Mouse (Mus musculus) midbrain, embryonic 11.5 days (tissue): ENCODE results near the gene Kank2. TPM values are rescaled to one million over a fixed set of nuclear protein-coding genes. Genes with fewer than 3 reads are reported as not detected.
A peak's percentile ranks its signal among the peaks of the same experiment; 100 is the strongest.
"Not testable (repeated sequence)": the region's sequence is repeated elsewhere in the genome, so short reads cannot be mapped to it uniquely, and the experiment has no call there.

Experiments used
- ATAC-seq: fragments of 200-750 bp; cut with Nextera tagmentation; 2 replicates; pipeline ENCODE4 v1.8.0; 2017; ENCODE audit warnings: moderate TSS enrichment, moderate library complexity; ENCODE audit not compliant: low FRiP score
- DNase-seq: peaks from one replicate; pipeline ENCODE4 v3.0.0; 2015; ENCODE audit warnings: low spot score; ENCODE audit errors: missing footprints
- H3K27ac ChIP-seq: fragments of 300-500 bp; sonication (generic); 2 replicates; pipeline ENCODE4 v1.5.1; 2014; ENCODE audit warnings: low read depth, low read length
- H3K27me3 ChIP-seq: fragments of 300-500 bp; sonication (generic); 2 replicates; pipeline ENCODE4 v1.6.1; 2014; ENCODE audit warnings: mild to moderate bottlenecking, low read length, moderate library complexity, mixed read lengths; ENCODE audit not compliant: control insufficient read depth, insufficient read depth
- H3K36me3 ChIP-seq: fragments of 300-500 bp; sonication (generic); 2 replicates; pipeline ENCODE4 v1.6.1; 2014; ENCODE audit warnings: mild to moderate bottlenecking, low read length, moderate library complexity, mixed read lengths; ENCODE audit not compliant: control insufficient read depth, insufficient read depth
- H3K4me1 ChIP-seq: fragments of 300-500 bp; sonication (generic); 2 replicates; pipeline ENCODE4 v1.6.1; 2014; ENCODE audit warnings: low read length; ENCODE audit not compliant: control insufficient read depth, insufficient read depth
- H3K4me2 ChIP-seq: fragments of 300-500 bp; sonication (generic); 2 replicates; pipeline ENCODE4 v1.6.1; 2014; ENCODE audit warnings: mild to moderate bottlenecking, moderate library complexity
- H3K4me3 ChIP-seq: fragments of 300-500 bp; sonication (generic); 2 replicates; pipeline ENCODE4 v1.5.1; 2014; ENCODE audit warnings: low read depth, low read length
- H3K9ac ChIP-seq: fragments of 300-500 bp; sonication (generic); 2 replicates; pipeline ENCODE4 v1.6.1; 2014; ENCODE audit warnings: low read length
- H3K9me3 ChIP-seq: fragments of 300-500 bp; sonication (generic); 2 replicates; pipeline ENCODE4 v1.6.1; 2016; ENCODE audit warnings: low read length; ENCODE audit not compliant: control insufficient read depth
- WGBS: fragments of 180-500 bp; shearing (Covaris S2); extraction: QIAGEN DNeasy Blood & Tissue Kit; methylation state at CpG from one replicate; pipeline ENCODE4 v1.1.7; 2014; 5-methylcytosine and 5-hydroxymethylcytosine counted together
- polyA plus RNA-seq: library from polyadenylated mRNA; unstranded; fragments of >200 nt; fragmentation: Nextera tagmentation; extraction: Ambion mirVana; gene quantifications from 2 replicates; pipeline ENCODE4 v1.2.1, GENCODE M21; 2014

Gene Kank2
- polyA plus RNA-seq, 1 experiment from 2014 or later = 3.9 TPM

- peaks cover 4% of the 10 kb centered on the region for H3K36me3 ChIP-seq
- ATAC-seq = no peak
- no peak overlapping the region for H3K4me2 ChIP-seq
- no peaks in the 10 kb centered on the region for H3K27me3 ChIP-seq
- WGBS = 93% methylated on average over 7 of the region's 7 CpGs
- no peaks in the 10 kb centered on the region for H3K9me3 ChIP-seq
- no peak overlapping the region for H3K27ac ChIP-seq
- no peak overlapping the region for H3K4me3 ChIP-seq
- no peak for DNase-seq
- no peaks in the 10 kb centered on the region for H3K4me1 ChIP-seq
- H3K9ac ChIP-seq = no peak overlapping the region
Observed at GRCm38 (mm10) chr9:21784517-21785307, 13.8 kb downstream of the Kank2 start.

- ATAC-seq = no peak
- H3K36me3 ChIP-seq = peaks cover 4% of the 10 kb centered on the region
Observed at GRCm38 (mm10) chr9:21781657-21782468, 16.7 kb downstream of the Kank2 start.

GRCm38 (mm10) chr9:21777726-21778125 is 20.8 kb downstream of the Kank2 start:
- no peak overlapping the region for H3K27ac ChIP-seq
- H3K9me3 ChIP-seq = no peaks in the 10 kb centered on the region
- H3K27me3 ChIP-seq = no peaks in the 10 kb centered on the region
- H3K4me2 ChIP-seq = no peak overlapping the region
- no peak for DNase-seq
- no peaks in the 10 kb centered on the region for H3K4me1 ChIP-seq
- WGBS = 96% methylated on average over 3 of the region's 3 CpGs
- H3K36me3 ChIP-seq = peaks cover 4% of the 10 kb centered on the region
- no peak for ATAC-seq
- H3K4me3 ChIP-seq = no peak overlapping the region
- no peak overlapping the region for H3K9ac ChIP-seq

More at GRCm38 (mm10) chr9:21781657-21782468, 16.7 kb downstream of the Kank2 start:
- Histone ChIP-seq H3K27ac (no peak overlapping the region), H3K4me1 (no peaks in the 10 kb centered on the region), H3K9ac (no peak overlapping the region), H3K4me2 (no peak overlapping the region), H3K9me3 (no peaks in the 10 kb centered on the region), H3K27me3 (no peaks in the 10 kb centered on the region), H3K4me3 (no peak overlapping the region)
- DNase-seq = no peak
- WGBS = 89% methylated on average over 15 of the region's 15 CpGs

- Histone ChIP-seq H3K9me3 (no peaks in the 10 kb centered on the region), H3K27me3 (no peaks in the 10 kb centered on the region), H3K9ac (no peak overlapping the region), H3K27ac (no peak overlapping the region), H3K36me3 (no peaks in the 10 kb centered on the region), H3K4me2 (no peak overlapping the region), H3K4me3 (no peak overlapping the region), H3K4me1 (no peaks in the 10 kb centered on the region)
- 94% methylated on average over 16 of the region's 16 CpGs for WGBS
- no peak for DNase-seq
- no peak for ATAC-seq
Observed at GRCm38 (mm10) chr9:21774353-21774752, 24.2 kb downstream of the Kank2 start.

- H3K9me3 ChIP-seq, H3K4me3 ChIP-seq, ATAC-seq, H3K27me3 ChIP-seq, H3K27ac ChIP-seq, H3K4me1 ChIP-seq, H3K36me3 ChIP-seq, H3K4me2 ChIP-seq, H3K9ac ChIP-seq, DNase-seq: not testable (repeated sequence)
- WGBS = 84% methylated on average over 5 of the region's 5 CpGs
Observed at GRCm38 (mm10) chr9:21773396-21773795, 25.1 kb downstream of the Kank2 start.

GRCm38 (mm10) chr9:21769558-21770183 is 28.9 kb downstream of the Kank2 start:
- H3K27me3 ChIP-seq = no peaks in the 10 kb centered on the region
- no peaks in the 10 kb centered on the region for H3K4me1 ChIP-seq
- 87% methylated on average over 26 of the region's 26 CpGs for WGBS
- no peak overlapping the region for H3K27ac ChIP-seq
- H3K4me3 ChIP-seq = no peak overlapping the region
- H3K4me2 ChIP-seq = no peak overlapping the region
- H3K36me3 ChIP-seq = no peaks in the 10 kb centered on the region
- ATAC-seq (no peak), DNase-seq (no peak)
- no peak overlapping the region for H3K9ac ChIP-seq
- no peaks in the 10 kb centered on the region for H3K9me3 ChIP-seq

GRCm38 (mm10) chr9:21768511-21769411 is 29.8 kb downstream of the Kank2 start:
- no peaks in the 10 kb centered on the region for H3K9me3 ChIP-seq
- no peak overlapping the region for H3K4me3 ChIP-seq
- DNase-seq (no peak), ATAC-seq (no peak)
- H3K36me3 ChIP-seq = no peaks in the 10 kb centered on the region
- peak overlapping the region; percentile 12; the same call in 1 of the 2 replicates for H3K9ac ChIP-seq
- no peak overlapping the region; the same call in 1 of the 2 replicates for H3K27ac ChIP-seq
- no peaks in the 10 kb centered on the region for H3K4me1 ChIP-seq
- H3K27me3 ChIP-seq = no peaks in the 10 kb centered on the region
- WGBS = 66% methylated on average over 13 of the region's 13 CpGs
- no peak overlapping the region for H3K4me2 ChIP-seq

GRCm38 (mm10) chr9:21767896-21768295 is 30.6 kb downstream of the Kank2 start:
- no peaks in the 10 kb centered on the region for H3K4me1 ChIP-seq
- H3K27me3 ChIP-seq = no peaks in the 10 kb centered on the region
- 81% methylated on average over 11 of the region's 11 CpGs for WGBS
- no peak overlapping the region for H3K27ac ChIP-seq
- no peak overlapping the region for H3K9ac ChIP-seq
- no peak for DNase-seq
- H3K4me3 ChIP-seq = no peak overlapping the region
- no peak overlapping the region for H3K4me2 ChIP-seq
- ATAC-seq = no peak
- H3K9me3 ChIP-seq = no peaks in the 10 kb centered on the region
- no peaks in the 10 kb centered on the region for H3K36me3 ChIP-seq
